Mouse (Mus musculus) midbrain, embryonic 16.5 days (tissue): ENCODE results near the gene Krt17. TPM values are rescaled to one million over a fixed set of nuclear protein-coding genes. Genes with fewer than 3 reads are reported as not detected.
"Not testable (repeated sequence)": the region's sequence is repeated elsewhere in the genome, so short reads cannot be mapped to it uniquely, and the experiment has no call there.

Experiments used
- ATAC-seq: fragments of 200-750 bp; cut with Nextera tagmentation; 2 replicates; pipeline ENCODE4 v1.8.0; 2017; ENCODE audit warnings: moderate TSS enrichment
- H3K27ac ChIP-seq: fragments of 300-500 bp; sonication (generic); 2 replicates; pipeline ENCODE4 v1.5.1; 2014; ENCODE audit warnings: mild to moderate bottlenecking, low read length, mixed read lengths
- H3K27me3 ChIP-seq: fragments of 300-500 bp; sonication (generic); 2 replicates; pipeline ENCODE4 v1.6.1; 2014; ENCODE audit warnings: low read depth, low read length, mixed read lengths; ENCODE audit not compliant: control insufficient read depth, insufficient read depth
- H3K36me3 ChIP-seq: fragments of 300-500 bp; sonication (generic); 2 replicates; pipeline ENCODE4 v1.6.1; 2014; ENCODE audit warnings: mild to moderate bottlenecking, low read length, moderate library complexity, mixed read lengths; ENCODE audit not compliant: control insufficient read depth, insufficient read depth
- H3K4me1 ChIP-seq: fragments of 300-500 bp; sonication (generic); 2 replicates; pipeline ENCODE4 v1.6.1; 2014; ENCODE audit warnings: mild to moderate bottlenecking, low read length, mixed read lengths; ENCODE audit not compliant: control insufficient read depth, insufficient read depth
- H3K4me2 ChIP-seq: fragments of 300-500 bp; sonication (generic); 2 replicates; pipeline ENCODE4 v1.6.1; 2014; ENCODE audit warnings: mild to moderate bottlenecking, low read length, mixed read lengths
- H3K4me3 ChIP-seq: fragments of 300-500 bp; sonication (generic); 2 replicates; pipeline ENCODE4 v1.5.1; 2014; ENCODE audit warnings: low read depth, mild to moderate bottlenecking, low read length, moderate library complexity, mixed read lengths
- H3K9ac ChIP-seq: fragments of 300-500 bp; sonication (generic); 2 replicates; pipeline ENCODE4 v1.6.1; 2014; ENCODE audit warnings: low read depth, low read length, mixed read lengths
- H3K9me3 ChIP-seq: fragments of 300-500 bp; sonication (generic); replicated peaks from 2 replicates; pipeline ENCODE4 v1.6.1; 2014; ENCODE audit warnings: mild to moderate bottlenecking, low read length, mixed read lengths; ENCODE audit not compliant: control insufficient read depth, poor library complexity, severe bottlenecking
- WGBS: fragments of 180-500 bp; shearing (Covaris S2); extraction: QIAGEN DNeasy Blood & Tissue Kit; methylation state at CpG from one replicate; pipeline ENCODE4 v1.1.7; 2014; 5-methylcytosine and 5-hydroxymethylcytosine counted together
- polyA plus RNA-seq: library from polyadenylated mRNA; unstranded; fragments of >200 nt; fragmentation: Nextera tagmentation; extraction: Ambion mirVana; gene quantifications from 2 replicates; pipeline ENCODE4 v1.2.1, GENCODE M21; 2015

Krt17 gene
- polyA plus RNA-seq, 1 experiment from 2014 or later, result 0.50 TPM

DNA sequence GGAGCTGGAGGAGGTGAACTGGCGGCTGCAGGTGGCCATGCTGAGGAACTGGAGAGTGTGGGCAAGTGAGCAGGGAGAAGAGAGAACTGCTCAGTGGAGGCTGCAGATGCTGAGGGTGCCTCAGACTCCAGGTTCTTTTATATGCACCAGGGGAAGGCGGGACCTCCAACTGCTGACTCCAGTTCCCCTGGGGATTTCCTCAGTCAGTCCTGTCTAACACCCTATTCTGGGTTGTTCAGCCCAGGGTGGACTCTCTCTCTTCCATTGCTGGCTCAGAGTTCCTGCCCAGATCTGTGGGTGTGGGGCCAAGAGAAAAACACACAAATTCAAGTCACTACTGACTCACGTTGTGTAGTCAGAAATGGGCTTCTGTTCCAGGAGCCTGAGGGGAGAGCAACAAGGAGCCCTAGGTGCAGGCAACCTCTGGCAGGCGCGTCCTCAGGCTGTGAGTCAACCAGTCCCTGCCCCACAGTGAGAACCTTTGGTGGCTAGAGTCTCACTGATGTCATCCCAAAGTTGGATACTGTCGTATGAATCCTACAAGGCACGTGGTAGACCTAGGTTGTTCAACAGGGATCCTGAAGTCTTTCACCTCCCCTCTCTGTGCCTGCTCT is 11.9 kb downstream of the Krt17 start, which contains the start of gene Krt16:
TSS of gene Krt16 (minus strand) at position 51 of the 614 bp plus-strand sequence.
- ATAC-seq, result no peak

DNA sequence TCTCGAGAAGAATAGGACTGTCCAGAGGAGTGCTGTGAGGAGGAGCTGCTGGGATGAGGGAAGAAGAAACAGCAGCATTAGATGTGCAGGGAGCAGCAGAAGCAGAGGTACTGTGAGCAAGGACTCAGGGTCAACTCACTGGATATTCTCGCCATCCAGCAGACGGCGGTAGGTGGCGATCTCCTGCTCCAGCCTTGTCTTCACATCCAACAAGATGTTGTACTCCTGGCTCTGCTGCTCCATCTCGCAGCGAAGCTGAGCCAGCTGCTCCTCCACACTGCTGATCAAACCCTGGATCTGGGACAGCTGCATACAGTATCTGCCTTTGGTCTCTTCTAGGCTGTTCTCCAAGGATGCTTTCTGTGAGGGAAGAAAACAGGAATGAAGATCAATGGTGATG is 14.4 kb downstream of the Krt17 start:
- H3K36me3 ChIP-seq, H3K4me1 ChIP-seq, ATAC-seq, H3K9ac ChIP-seq, H3K4me3 ChIP-seq, H3K4me2 ChIP-seq, H3K27ac ChIP-seq, H3K27me3 ChIP-seq, H3K9me3 ChIP-seq: not testable (repeated sequence)
- WGBS, result 68% methylated on average over 7 of the region's 7 CpGs

More for the DNA sequence above, 11.9 kb downstream of the Krt17 start, which contains the start of gene Krt16:
- H3K36me3 ChIP-seq, result no peaks in the 10 kb centered on the region
- H3K27ac ChIP-seq, result no peak within 1 kb of the TSS
- no peaks in the 10 kb centered on the region for H3K9me3 ChIP-seq
- no peaks in the 10 kb centered on the region for H3K27me3 ChIP-seq
- H3K4me3 ChIP-seq, result no peak within 1 kb of the TSS
- 87% methylated on average over 7 of the region's 7 CpGs for WGBS
- no peak within 1 kb of the TSS for H3K9ac ChIP-seq
- H3K4me2 ChIP-seq, result no peak within 1 kb of the TSS
- no peaks in the 10 kb centered on the region for H3K4me1 ChIP-seq

- H3K4me1 ChIP-seq, ATAC-seq, H3K36me3 ChIP-seq, H3K4me3 ChIP-seq, H3K9me3 ChIP-seq, H3K27ac ChIP-seq, H3K9ac ChIP-seq, H3K27me3 ChIP-seq, H3K4me2 ChIP-seq: not testable (repeated sequence)
- 89% methylated on average over 4 of the region's 4 CpGs for WGBS
Measured at GRCm38 (mm10) chr11:100240272-100240671, 20.6 kb downstream of the Krt17 start.

- Histone ChIP-seq H3K27ac (no peak overlapping the region), H3K4me2 (no peak overlapping the region), H3K9me3 (peaks cover 8% of the 10 kb centered on the region; the same call in 1 of the 2 replicates), H3K4me3 (no peak overlapping the region), H3K9ac (no peak overlapping the region), H3K4me1 (no peaks in the 10 kb centered on the region), H3K36me3 (no peaks in the 10 kb centered on the region), H3K27me3 (no peaks in the 10 kb centered on the region)
- ATAC-seq, result no peak
- 70% methylated on average over 8 of the region's 8 CpGs for WGBS
Measured at GRCm38 (mm10) chr11:100221741-100222140, 39.1 kb downstream of the Krt17 start.

DNA sequence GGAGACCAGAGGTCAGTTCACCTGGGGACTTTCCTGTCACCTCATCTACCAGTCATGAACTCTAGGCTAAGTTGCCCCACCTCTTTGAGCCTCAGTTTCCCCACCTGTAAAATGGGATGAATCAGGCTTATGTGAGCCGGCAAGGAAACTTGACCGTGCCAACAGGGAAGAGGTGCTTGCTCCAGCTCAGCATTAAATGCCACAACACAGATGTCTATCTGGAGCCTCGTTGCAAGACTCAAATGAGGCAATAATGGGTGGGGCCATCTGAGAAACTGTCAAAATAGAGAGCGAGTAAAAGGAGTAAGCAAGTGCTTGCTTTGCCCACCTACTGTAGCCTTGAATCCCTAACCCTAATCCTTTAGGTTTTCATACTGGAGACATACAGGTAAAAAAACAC is 41.5 kb downstream of the Krt17 start:
- no peaks in the 10 kb centered on the region for H3K9me3 ChIP-seq
- no peaks in the 10 kb centered on the region for H3K36me3 ChIP-seq
- no peak for ATAC-seq
- 84% methylated on average over 4 of the region's 4 CpGs for WGBS
- H3K4me3 ChIP-seq, result no peak overlapping the region
- H3K4me2 ChIP-seq, result no peak overlapping the region
- H3K9ac ChIP-seq, result no peak overlapping the region
- no peaks in the 10 kb centered on the region for H3K27me3 ChIP-seq
- H3K27ac ChIP-seq, result no peak overlapping the region
- H3K4me1 ChIP-seq, result no peaks in the 10 kb centered on the region

DNA sequence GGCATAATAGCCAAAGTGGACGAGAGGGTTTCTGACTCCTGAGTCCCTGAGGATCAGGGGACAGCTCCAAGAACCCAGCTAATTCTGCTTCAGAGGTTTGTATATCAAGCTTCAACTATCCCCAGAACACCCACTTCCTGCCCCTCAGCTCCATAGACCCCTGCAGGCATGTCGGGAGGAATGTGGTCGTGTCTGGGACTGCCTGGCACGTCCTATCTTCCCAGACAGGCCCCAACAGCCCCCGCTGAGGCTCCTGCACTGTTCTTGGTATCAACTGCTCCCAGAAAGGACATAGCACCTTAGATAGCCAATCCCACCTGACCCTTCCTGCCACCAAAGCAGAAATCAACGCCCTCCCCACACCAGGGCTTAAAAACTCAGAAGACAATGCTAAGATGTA is 52.3 kb downstream of the Krt17 start:
- Histone ChIP-seq H3K4me2 (no peak overlapping the region), H3K4me3 (no peak overlapping the region), H3K9ac (no peak overlapping the region), H3K27ac (no peak overlapping the region), H3K36me3 (no peaks in the 10 kb centered on the region), H3K27me3 (no peaks in the 10 kb centered on the region), H3K9me3 (no peaks in the 10 kb centered on the region), H3K4me1 (no peaks in the 10 kb centered on the region)
- 68% methylated on average over 6 of the region's 6 CpGs for WGBS
- ATAC-seq, result no peak

GRCm38 (mm10) chr11:100207498-100207897 is 53.3 kb downstream of the Krt17 start, which contains the start of gene Krt14:
Gene Krt14 (minus strand): TSS chr11:100207548.
- H3K27ac ChIP-seq, result no peak within 1 kb of the TSS
- H3K4me2 ChIP-seq, result no peak within 1 kb of the TSS
- H3K4me3 ChIP-seq, result no peak within 1 kb of the TSS
- WGBS, result 93% methylated on average over 8 of the region's 8 CpGs
- H3K4me1 ChIP-seq, result no peaks in the 10 kb centered on the region
- H3K36me3 ChIP-seq, result no peaks in the 10 kb centered on the region
- no peak within 1 kb of the TSS for H3K9ac ChIP-seq
- H3K9me3 ChIP-seq, result no peaks in the 10 kb centered on the region
- no peak for ATAC-seq
- no peaks in the 10 kb centered on the region for H3K27me3 ChIP-seq

Other genes starting within 250 kb of the Krt17 start
- not detected in 2 replicates for gene Krt33a, start 244.8 kb downstream of the Krt17 start, polyA plus RNA-seq
- gene Krt33b, start 231.2 kb downstream of the Krt17 start, polyA plus RNA-seq, result 0.11 TPM in 1 of 2 replicates, not detected in the other
- gene Krt34, start 219.5 kb downstream of the Krt17 start, polyA plus RNA-seq, result not detected in 2 replicates
- gene Krt31, start 210.5 kb downstream of the Krt17 start, polyA plus RNA-seq, result not detected in 2 replicates
- not detected in 2 replicates for gene Krt32, start 172.8 kb downstream of the Krt17 start, polyA plus RNA-seq
- gene Krt35, start 164.8 kb downstream of the Krt17 start, polyA plus RNA-seq, result not detected in 2 replicates
- gene Krt36, start 155.4 kb downstream of the Krt17 start, polyA plus RNA-seq, result not detected in 2 replicates
- 0.11 TPM in 1 of 2 replicates, not detected in the other for gene Krt13, start 139.5 kb downstream of the Krt17 start, polyA plus RNA-seq
- 0.31 and 0.40 TPM in 2 replicates for gene Krt15, start 125.1 kb downstream of the Krt17 start, polyA plus RNA-seq
- gene Krt19, start 112.4 kb downstream of the Krt17 start, polyA plus RNA-seq, result 2.9 and 3.4 TPM in 2 replicates
- not detected in 2 replicates for gene Krt9, start 67.8 kb downstream of the Krt17 start, polyA plus RNA-seq
- gene Krt14, start 53.5 kb downstream of the Krt17 start, polyA plus RNA-seq, result 0.19 and 0.28 TPM in 2 replicates
- gene Krt16, start 12.1 kb downstream of the Krt17 start, polyA plus RNA-seq, result not detected in 2 replicates
- 0.20 TPM in 1 of 2 replicates, not detected in the other for gene Krt42, start 8.8 kb upstream of the Krt17 start, polyA plus RNA-seq
- gene Eif1, start 58.9 kb upstream of the Krt17 start, polyA plus RNA-seq, result 1,185 and 1,247 TPM in 2 replicates
- gene Gast, start 73.4 kb upstream of the Krt17 start, polyA plus RNA-seq, result 0.46 and 1.6 TPM in 2 replicates
- 417 and 440 TPM in 2 replicates for gene Hap1, start 95.1 kb upstream of the Krt17 start, polyA plus RNA-seq
- 99.7 and 109 TPM in 2 replicates for gene Jup, start 136.7 kb upstream of the Krt17 start, polyA plus RNA-seq
- 20.7 and 20.8 TPM in 2 replicates for gene P3h4, start 153.8 kb upstream of the Krt17 start, polyA plus RNA-seq
- 19.3 and 19.6 TPM in 2 replicates for gene Fkbp10, start 154.7 kb upstream of the Krt17 start, polyA plus RNA-seq
- 109 and 122 TPM in 2 replicates for gene Nt5c3b, start 180.8 kb upstream of the Krt17 start, polyA plus RNA-seq
- 0.70 and 0.73 TPM in 2 replicates for gene Klhl10, start 180.9 kb upstream of the Krt17 start, polyA plus RNA-seq
- gene Klhl11, start 211.7 kb upstream of the Krt17 start, polyA plus RNA-seq, result 10.3 and 11.0 TPM in 2 replicates